Mouse (Mus musculus): ENCODE data around the gene Ccdc69. TPM values are rescaled to one million over a fixed set of nuclear protein-coding genes. Genes with fewer than 3 reads are reported as not detected.
"Not testable (repeated sequence)": the region's sequence is repeated elsewhere in the genome, so short reads cannot be mapped to it uniquely, and the experiment has no call there.

The Ccdc69 gene
- 3.0 and 3.1 TPM in 2 replicates for polyA plus RNA-seq (2014; fragmentation: Nextera tagmentation; extraction: Ambion mirVana)

DNA sequence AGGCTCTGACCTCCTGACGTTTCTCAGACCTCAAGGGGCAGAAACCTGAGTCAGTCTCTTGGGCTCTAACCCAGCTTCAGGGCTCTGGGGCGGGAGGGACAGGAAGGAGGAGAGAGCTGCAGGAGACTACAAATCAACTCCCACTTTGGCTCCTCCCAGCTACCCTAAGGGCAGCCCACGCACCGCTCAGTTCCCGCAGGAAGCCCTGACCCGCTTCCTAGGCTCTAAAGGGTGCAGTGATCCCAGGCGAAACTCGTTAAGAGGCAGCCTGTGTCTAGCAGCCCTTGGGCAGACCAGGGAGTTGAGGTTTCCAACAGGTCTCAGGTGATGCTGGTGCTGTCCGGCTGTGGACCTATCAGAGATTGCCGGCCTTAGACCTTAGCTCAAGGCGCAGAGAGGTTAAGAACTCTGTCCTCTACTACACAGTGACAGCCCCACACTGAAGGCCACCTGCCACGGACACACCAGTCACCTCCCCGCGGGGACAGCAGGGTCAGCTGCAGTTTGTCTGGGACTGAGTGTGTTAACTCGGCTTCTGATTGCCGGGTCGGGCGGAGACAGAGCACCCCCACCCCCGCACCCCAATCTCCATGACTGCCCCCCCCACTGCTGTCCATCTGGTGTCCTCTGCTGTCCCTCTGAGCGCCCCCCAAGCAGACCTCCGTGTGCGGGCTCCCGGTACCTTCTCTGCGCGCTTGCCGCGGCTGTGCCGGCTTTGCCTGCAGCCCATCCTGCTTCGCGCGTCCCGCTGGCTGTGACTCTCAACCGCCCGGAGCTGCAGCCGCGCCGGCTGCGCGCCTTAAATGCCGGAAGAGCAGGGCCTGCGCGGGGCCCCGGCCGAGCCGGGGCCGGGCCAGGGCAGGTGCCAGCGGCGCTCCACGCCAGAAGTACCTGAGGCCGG is at the start of gene Ccdc69:
Ccdc69 (minus strand) TSS at position 801 of the 901 bp plus-strand sequence.
- H3K27ac ChIP-seq (ENCODE audit: low read depth), result no peak within 1 kb of the TSS
- no peaks in the 10 kb centered on the region for H3K9me3 ChIP-seq (ENCODE audit: control insufficient read depth, low read length)
- 0 out of 2 replicates have a peak, but pooled peaks cover 3% of the 10 kb centered on the region for H3K27me3 ChIP-seq (replicated peaks; ENCODE audit: control insufficient read depth, insufficient read depth, low read length)
- no peaks in the 10 kb centered on the region for H3K36me3 ChIP-seq (ENCODE audit: control insufficient read depth, insufficient read depth, low read length)
- under 1% methylated on average over 47 of the region's 50 CpGs for WGBS
- DNase-seq (ENCODE audit: low spot score), result peak; percentile 81
- H3K4me1 ChIP-seq (replicated peaks; ENCODE audit: control insufficient read depth, insufficient read depth, low read length), result peaks cover 4% of the 10 kb centered on the region; the same call in 1 of the 2 replicates
- peak within 1 kb of the TSS; percentile 71 for H3K4me2 ChIP-seq (ENCODE audit: low read length)
- peak within 1 kb of the TSS; percentile 40 for H3K4me3 ChIP-seq (ENCODE audit: low read depth, low read length)
- peak within 1 kb of the TSS; percentile 37 for H3K9ac ChIP-seq (ENCODE audit: low read length)
- ATAC-seq (replicated peaks; ENCODE audit: low FRiP score, low TSS enrichment, low read depth), result peak; percentile 56; the same call in 1 of the 2 replicates

DNA sequence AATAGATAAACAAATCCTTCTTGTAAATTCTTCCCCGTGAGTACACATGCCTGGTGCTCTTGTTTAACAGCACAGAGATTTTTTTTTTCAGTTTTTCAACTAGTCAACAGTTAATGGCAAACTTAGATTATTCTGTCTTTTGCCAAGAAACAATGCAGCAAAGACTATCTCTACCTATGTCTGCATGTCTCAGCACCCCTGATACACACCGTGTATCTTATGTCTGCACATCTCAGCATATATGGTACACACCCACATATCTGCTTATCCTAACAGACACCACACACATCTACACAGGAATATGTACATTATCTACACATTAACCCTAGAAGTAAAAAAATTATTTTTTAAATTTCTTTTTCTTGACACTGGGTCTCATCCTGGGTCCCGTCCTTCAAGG is 48.7 kb upstream of the Ccdc69 start:
- H3K27ac ChIP-seq (ENCODE audit: low read depth), result no peak overlapping the region
- H3K9ac ChIP-seq (ENCODE audit: low read length), result no peak overlapping the region
- H3K36me3 ChIP-seq (ENCODE audit: control insufficient read depth, insufficient read depth, low read length), result no peaks in the 10 kb centered on the region
- ATAC-seq (replicated peaks; ENCODE audit: low FRiP score, low TSS enrichment, low read depth) (no peak), DNase-seq (ENCODE audit: low spot score) (no peak)
- no peaks in the 10 kb centered on the region for H3K27me3 ChIP-seq (replicated peaks; ENCODE audit: control insufficient read depth, insufficient read depth, low read length)
- no peaks in the 10 kb centered on the region for H3K4me1 ChIP-seq (replicated peaks; ENCODE audit: control insufficient read depth, insufficient read depth, low read length)
- WGBS, result 72% methylated on average over 3 of the region's 3 CpGs
- no peaks in the 10 kb centered on the region for H3K9me3 ChIP-seq (ENCODE audit: control insufficient read depth, low read length)
- H3K4me2 ChIP-seq (ENCODE audit: low read length), result no peak overlapping the region
- no peak overlapping the region for H3K4me3 ChIP-seq (ENCODE audit: low read depth, low read length)

DNA sequence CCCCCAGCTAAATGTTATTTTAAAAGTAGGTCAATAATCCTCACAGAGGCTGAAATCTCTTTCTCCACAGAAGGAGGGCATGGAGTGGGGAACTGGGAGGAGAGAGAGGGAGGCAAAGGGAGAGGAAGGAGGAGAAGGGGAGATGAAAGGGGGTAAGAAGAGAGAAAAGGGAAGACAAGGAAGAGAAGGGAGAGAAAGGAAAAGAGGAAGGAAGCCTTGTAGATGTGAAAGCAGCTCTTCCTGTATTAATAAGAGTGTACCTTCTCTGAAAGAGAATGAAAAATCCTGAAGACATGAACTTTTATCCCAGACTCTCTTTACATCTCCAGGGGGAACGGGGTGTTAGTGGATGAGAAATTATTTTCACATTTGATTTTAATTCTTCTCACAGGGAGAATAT is 43.5 kb upstream of the Ccdc69 start:
- Histone ChIP-seq H3K27me3 (replicated peaks; ENCODE audit: control insufficient read depth, insufficient read depth, low read length) (no peaks in the 10 kb centered on the region), H3K27ac (ENCODE audit: low read depth) (peak overlapping the region; percentile 17; the same call in 1 of the 2 replicates), H3K4me2 (ENCODE audit: low read length) (no peak overlapping the region), H3K4me1 (replicated peaks; ENCODE audit: control insufficient read depth, insufficient read depth, low read length) (no peaks in the 10 kb centered on the region), H3K9me3 (ENCODE audit: control insufficient read depth, low read length) (no peaks in the 10 kb centered on the region), H3K4me3 (ENCODE audit: low read depth, low read length) (no peak overlapping the region), H3K36me3 (ENCODE audit: control insufficient read depth, insufficient read depth, low read length) (no peaks in the 10 kb centered on the region), H3K9ac (ENCODE audit: low read length) (no peak overlapping the region)
- WGBS, result 82% methylated on average over 1 of the region's 1 CpGs
- ATAC-seq (replicated peaks; ENCODE audit: low FRiP score, low TSS enrichment, low read depth) (no peak), DNase-seq (ENCODE audit: low spot score) (no peak)

GRCm38 (mm10) chr11:55120821-55121271 is 42.9 kb upstream of the Ccdc69 start:
- no peaks in the 10 kb centered on the region for H3K27me3 ChIP-seq (replicated peaks; ENCODE audit: control insufficient read depth, insufficient read depth, low read length)
- H3K9me3 ChIP-seq (ENCODE audit: control insufficient read depth, low read length), result no peaks in the 10 kb centered on the region
- no peak for ATAC-seq (replicated peaks; ENCODE audit: low FRiP score, low TSS enrichment, low read depth)
- no peaks in the 10 kb centered on the region for H3K4me1 ChIP-seq (replicated peaks; ENCODE audit: control insufficient read depth, insufficient read depth, low read length)
- H3K4me2 ChIP-seq (ENCODE audit: low read length), result no peak overlapping the region
- no peak overlapping the region for H3K9ac ChIP-seq (ENCODE audit: low read length)
- WGBS, result 60% methylated on average over 8 of the region's 8 CpGs
- peak overlapping the region; percentile 17; the same call in 1 of the 2 replicates for H3K27ac ChIP-seq (ENCODE audit: low read depth)
- DNase-seq (ENCODE audit: low spot score), result no peak
- H3K4me3 ChIP-seq (ENCODE audit: low read depth, low read length), result no peak overlapping the region
- H3K36me3 ChIP-seq (ENCODE audit: control insufficient read depth, insufficient read depth, low read length), result no peaks in the 10 kb centered on the region

DNA sequence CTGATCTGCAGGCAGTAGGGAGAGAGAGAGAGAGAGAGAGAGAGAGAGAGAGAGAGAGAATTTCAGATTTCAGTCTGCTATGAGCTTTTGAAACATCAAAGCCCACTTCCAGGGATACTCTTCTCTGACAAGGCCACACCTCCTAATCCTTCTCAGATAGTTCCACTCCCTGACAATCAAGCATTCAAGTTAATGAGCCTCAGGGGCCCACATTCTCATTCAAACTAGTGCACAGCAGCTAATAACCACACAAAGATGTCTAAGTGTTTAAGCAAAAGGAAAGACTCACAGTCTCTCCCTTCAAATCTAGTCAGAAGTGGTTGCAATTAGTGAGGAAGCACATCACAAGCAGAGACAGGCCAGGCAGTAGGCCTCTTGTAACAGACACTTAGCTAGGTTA is 42.3 kb upstream of the Ccdc69 start:
- Histone ChIP-seq H3K27me3 (replicated peaks; ENCODE audit: control insufficient read depth, insufficient read depth, low read length) (no peaks in the 10 kb centered on the region), H3K4me3 (ENCODE audit: low read depth, low read length) (no peak overlapping the region), H3K27ac (ENCODE audit: low read depth) (no peak overlapping the region), H3K36me3 (ENCODE audit: control insufficient read depth, insufficient read depth, low read length) (no peaks in the 10 kb centered on the region), H3K4me1 (replicated peaks; ENCODE audit: control insufficient read depth, insufficient read depth, low read length) (no peaks in the 10 kb centered on the region), H3K9ac (ENCODE audit: low read length) (no peak overlapping the region), H3K9me3 (ENCODE audit: control insufficient read depth, low read length) (no peaks in the 10 kb centered on the region), H3K4me2 (ENCODE audit: low read length) (no peak overlapping the region)
- ATAC-seq (replicated peaks; ENCODE audit: low FRiP score, low TSS enrichment, low read depth) (no peak), DNase-seq (ENCODE audit: low spot score) (no peak)

- no peak overlapping the region for H3K27ac ChIP-seq (ENCODE audit: low read depth)
- ATAC-seq (replicated peaks; ENCODE audit: low FRiP score, low TSS enrichment, low read depth), result no peak
- H3K4me3 ChIP-seq (ENCODE audit: low read depth, low read length), result no peak overlapping the region
- H3K9me3 ChIP-seq (ENCODE audit: control insufficient read depth, low read length), result no peaks in the 10 kb centered on the region
- DNase-seq (ENCODE audit: low spot score), result no peak
- no peaks in the 10 kb centered on the region for H3K36me3 ChIP-seq (ENCODE audit: control insufficient read depth, insufficient read depth, low read length)
- no peak overlapping the region for H3K4me2 ChIP-seq (ENCODE audit: low read length)
- no peak overlapping the region for H3K9ac ChIP-seq (ENCODE audit: low read length)
- H3K4me1 ChIP-seq (replicated peaks; ENCODE audit: control insufficient read depth, insufficient read depth, low read length), result no peaks in the 10 kb centered on the region
- WGBS, result 89% methylated on average over 2 of the region's 2 CpGs
- H3K27me3 ChIP-seq (replicated peaks; ENCODE audit: control insufficient read depth, insufficient read depth, low read length), result no peaks in the 10 kb centered on the region
Measured at GRCm38 (mm10) chr11:55117031-55117430, 39.1 kb upstream of the Ccdc69 start.

- DNase-seq (ENCODE audit: low spot score) (no peak), ATAC-seq (replicated peaks; ENCODE audit: low FRiP score, low TSS enrichment, low read depth) (no peak)
- Histone ChIP-seq H3K4me1 (replicated peaks; ENCODE audit: control insufficient read depth, insufficient read depth, low read length) (no peaks in the 10 kb centered on the region), H3K27ac (ENCODE audit: low read depth) (no peak overlapping the region), H3K27me3 (replicated peaks; ENCODE audit: control insufficient read depth, insufficient read depth, low read length) (no peaks in the 10 kb centered on the region), H3K36me3 (ENCODE audit: control insufficient read depth, insufficient read depth, low read length) (no peaks in the 10 kb centered on the region), H3K4me3 (ENCODE audit: low read depth, low read length) (no peak overlapping the region), H3K9me3 (ENCODE audit: control insufficient read depth, low read length) (no peaks in the 10 kb centered on the region), H3K9ac (ENCODE audit: low read length) (no peak overlapping the region), H3K4me2 (ENCODE audit: low read length) (no peak overlapping the region)
- 82% methylated on average over 3 of the region's 3 CpGs for WGBS
Measured at GRCm38 (mm10) chr11:55116004-55116403, 38.1 kb upstream of the Ccdc69 start.

DNA sequence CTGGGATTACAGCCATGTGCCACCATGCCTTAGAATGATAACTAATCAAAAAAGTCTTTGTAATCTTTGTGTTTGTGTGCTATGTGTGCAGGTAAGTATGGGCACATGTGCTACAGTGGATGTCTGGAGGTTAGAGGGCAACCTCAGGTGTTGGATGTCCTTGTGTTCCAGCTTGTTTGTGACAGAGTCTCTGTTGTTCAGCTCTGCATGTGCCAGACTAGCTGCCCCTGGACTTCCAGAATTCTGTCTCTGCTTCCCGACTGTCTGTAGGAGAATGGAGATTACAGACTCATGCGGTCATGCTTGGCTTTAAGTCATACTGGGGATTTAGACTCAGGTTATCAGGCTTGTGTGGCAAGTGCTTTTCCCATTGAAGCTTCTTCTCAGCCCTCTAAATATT is 36.4 kb upstream of the Ccdc69 start:
- DNase-seq (ENCODE audit: low spot score), result no peak
- no peaks in the 10 kb centered on the region for H3K9me3 ChIP-seq (ENCODE audit: control insufficient read depth, low read length)
- WGBS, result 84% methylated on average over 2 of the region's 2 CpGs
- no peaks in the 10 kb centered on the region for H3K36me3 ChIP-seq (ENCODE audit: control insufficient read depth, insufficient read depth, low read length)
- H3K4me2 ChIP-seq (ENCODE audit: low read length), result no peak overlapping the region
- no peak overlapping the region for H3K9ac ChIP-seq (ENCODE audit: low read length)
- no peaks in the 10 kb centered on the region for H3K27me3 ChIP-seq (replicated peaks; ENCODE audit: control insufficient read depth, insufficient read depth, low read length)
- ATAC-seq (replicated peaks; ENCODE audit: low FRiP score, low TSS enrichment, low read depth), result no peak
- H3K4me3 ChIP-seq (ENCODE audit: low read depth, low read length), result no peak overlapping the region
- H3K4me1 ChIP-seq (replicated peaks; ENCODE audit: control insufficient read depth, insufficient read depth, low read length), result 0 out of 2 replicates have a peak, but pooled peaks cover 4% of the 10 kb centered on the region
- H3K27ac ChIP-seq (ENCODE audit: low read depth), result no peak overlapping the region

GRCm38 (mm10) chr11:55113861-55114250 is 35.9 kb upstream of the Ccdc69 start:
- H3K4me1 ChIP-seq (replicated peaks; ENCODE audit: control insufficient read depth, insufficient read depth, low read length); H3K9me3 ChIP-seq (ENCODE audit: control insufficient read depth, low read length); H3K9ac ChIP-seq (ENCODE audit: low read length); ATAC-seq (replicated peaks; ENCODE audit: low FRiP score, low TSS enrichment, low read depth); DNase-seq (ENCODE audit: low spot score); H3K4me3 ChIP-seq (ENCODE audit: low read depth, low read length); H3K27me3 ChIP-seq (replicated peaks; ENCODE audit: control insufficient read depth, insufficient read depth, low read length); H3K36me3 ChIP-seq (ENCODE audit: control insufficient read depth, insufficient read depth, low read length); H3K4me2 ChIP-seq (ENCODE audit: low read length); H3K27ac ChIP-seq (ENCODE audit: low read depth): not testable (repeated sequence)
- WGBS, result 27% methylated on average over 4 of the region's 4 CpGs
